Mouse (Mus musculus) brain, adult 2 months (tissue): ENCODE results near the gene Crybg1.
A peak's percentile ranks its signal among the peaks of the same experiment; 100 is the strongest.
"Not testable (repeated sequence)": the region's sequence is repeated elsewhere in the genome, so short reads cannot be mapped to it uniquely, and the experiment has no call there.

Experiments used
- DNase-seq: peaks from one replicate; pipeline ENCODE4 v3.0.0; 2011; ENCODE audit warnings: low read depth, low spot score

Crybg1 gene

GRCm38 (mm10) chr10:44006815-44007214 is 141.8 kb downstream of the Crybg1 start:
- no peak for DNase-seq

- no peak for DNase-seq
Measured at GRCm38 (mm10) chr10:44005677-44006641, 142.7 kb downstream of the Crybg1 start.

DNA sequence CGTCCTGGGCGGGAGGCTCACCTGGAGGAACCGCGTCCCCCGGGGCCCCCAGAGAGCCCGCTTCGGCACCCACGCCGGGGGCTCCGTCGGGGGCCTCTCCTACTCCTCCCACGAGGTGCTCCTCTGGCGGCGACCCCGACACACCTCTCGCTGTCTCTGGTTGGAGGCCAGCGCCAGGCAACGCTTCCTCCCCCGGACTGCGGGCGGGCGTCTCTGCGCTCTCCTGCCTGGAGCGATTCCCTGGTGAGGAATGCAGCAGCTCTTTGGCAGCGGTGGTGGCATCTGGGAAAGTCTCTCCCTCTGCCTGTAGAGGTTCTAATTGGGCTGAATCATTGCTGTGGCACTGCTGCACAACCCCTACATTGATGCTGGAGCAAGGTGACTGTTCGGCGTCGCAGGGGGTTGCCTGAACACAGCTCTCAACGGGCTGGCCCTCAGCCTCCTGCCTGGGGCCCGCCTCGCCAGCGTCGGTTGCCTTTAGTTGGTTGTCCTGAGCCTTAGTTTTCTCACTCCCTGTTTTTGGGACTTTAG is 144.4 kb downstream of the Crybg1 start:
- peak; percentile 40 for DNase-seq

DNA sequence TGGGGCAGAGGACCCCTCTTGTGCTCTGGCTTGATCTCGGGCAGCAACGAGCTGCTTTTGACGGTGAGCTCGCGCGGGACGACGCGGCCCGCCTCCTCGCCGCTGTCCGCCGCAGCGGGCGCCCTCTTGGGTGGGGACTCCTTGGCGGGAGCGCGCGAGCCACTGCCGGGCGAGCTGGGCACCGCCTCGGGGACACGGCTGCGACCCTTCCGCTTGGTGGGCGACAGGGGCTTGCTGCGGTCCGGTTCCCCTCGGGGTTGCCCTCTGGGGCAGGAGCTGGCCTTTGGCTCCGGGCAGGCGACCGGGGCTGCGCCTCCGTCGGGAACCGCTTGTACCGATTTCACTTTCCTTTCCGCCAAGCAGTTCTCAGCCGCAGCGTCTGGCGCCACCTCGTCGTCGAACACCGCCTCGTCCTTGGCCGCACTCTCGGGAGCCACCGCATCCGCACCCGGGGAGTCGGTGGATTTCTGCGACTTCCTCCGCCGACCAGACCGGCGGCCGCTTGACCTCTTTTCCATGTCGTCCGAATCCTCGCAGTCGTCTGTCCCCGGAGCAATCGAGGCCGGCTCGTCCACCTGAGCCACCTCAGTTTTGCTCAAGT is 145.0 kb downstream of the Crybg1 start:
- DNase-seq: no peak

DNA sequence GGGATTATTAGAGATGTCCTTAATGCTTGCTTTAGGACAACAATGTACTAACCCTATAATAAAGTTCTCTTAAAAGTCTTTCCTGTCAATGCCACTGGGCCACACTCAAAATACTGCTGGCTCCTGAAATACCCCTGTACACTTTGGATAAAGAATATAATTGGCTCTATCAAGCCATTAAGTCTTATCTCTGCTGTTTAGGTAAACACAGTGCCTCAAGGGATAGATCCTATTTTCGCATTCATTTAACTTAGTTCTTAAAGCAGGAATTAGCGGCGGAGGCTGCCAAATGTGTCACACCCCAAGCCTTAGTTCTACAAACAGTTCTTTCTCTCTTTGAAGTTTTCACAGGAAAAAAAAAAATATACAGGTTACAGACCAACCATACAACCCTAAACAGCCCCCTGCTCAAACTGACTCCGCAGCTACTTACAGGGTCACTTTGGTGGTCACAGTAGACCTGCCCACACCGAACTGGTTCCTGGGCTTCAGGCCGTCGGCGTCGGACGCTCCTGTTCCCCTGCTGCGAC is 145.6 kb downstream of the Crybg1 start:
- no peak for DNase-seq

DNA sequence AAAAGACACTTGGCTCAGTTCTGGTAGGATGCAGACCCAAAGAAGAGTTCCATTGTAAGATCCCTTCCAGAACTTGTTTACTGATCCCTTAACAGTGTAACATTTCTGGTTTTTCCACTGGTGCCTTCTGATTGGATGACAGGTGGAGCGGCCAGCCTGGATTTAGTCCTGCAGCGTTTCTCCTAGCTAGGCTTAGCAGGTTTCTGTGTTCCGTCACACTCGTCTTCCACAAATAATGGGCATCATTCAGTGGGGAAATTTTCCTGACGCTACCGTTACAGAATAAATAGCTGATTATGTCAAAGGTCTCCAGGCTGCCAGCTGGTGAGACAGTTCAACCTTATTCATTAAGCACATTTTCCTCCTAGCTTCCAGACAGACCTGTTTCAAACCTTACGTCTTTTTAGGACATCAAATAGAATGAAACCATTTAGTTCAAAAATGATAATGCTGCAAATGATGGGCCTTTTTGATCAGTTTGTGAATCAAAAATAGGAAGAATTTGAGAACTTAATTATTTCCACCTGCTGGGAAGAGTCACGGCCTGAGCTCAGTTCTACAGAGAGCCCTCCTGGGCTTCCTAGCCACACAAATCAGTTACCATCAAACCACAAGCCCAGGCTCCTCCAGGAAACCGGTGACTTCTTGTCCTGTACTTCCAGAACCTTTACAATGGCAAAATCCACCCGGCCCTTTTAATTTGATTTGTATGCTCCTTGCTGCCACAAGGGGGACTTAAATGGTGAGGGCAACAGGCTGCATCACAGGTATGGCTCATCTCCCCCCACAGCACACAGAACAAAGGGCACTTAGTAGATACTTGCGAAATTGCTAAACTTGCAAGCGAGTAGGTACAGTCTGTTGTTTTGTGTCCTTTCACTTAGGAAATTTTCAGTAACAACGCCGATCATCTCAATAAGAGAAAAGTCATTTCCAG is 146.4 kb downstream of the Crybg1 start:
- DNase-seq: peak; percentile 39

- DNase-seq: no peak
Measured at GRCm38 (mm10) chr10:44000156-44000865, 148.3 kb downstream of the Crybg1 start.

GRCm38 (mm10) chr10:43998503-43999082 is 150.1 kb downstream of the Crybg1 start:
- DNase-seq: peak; percentile 65

DNA sequence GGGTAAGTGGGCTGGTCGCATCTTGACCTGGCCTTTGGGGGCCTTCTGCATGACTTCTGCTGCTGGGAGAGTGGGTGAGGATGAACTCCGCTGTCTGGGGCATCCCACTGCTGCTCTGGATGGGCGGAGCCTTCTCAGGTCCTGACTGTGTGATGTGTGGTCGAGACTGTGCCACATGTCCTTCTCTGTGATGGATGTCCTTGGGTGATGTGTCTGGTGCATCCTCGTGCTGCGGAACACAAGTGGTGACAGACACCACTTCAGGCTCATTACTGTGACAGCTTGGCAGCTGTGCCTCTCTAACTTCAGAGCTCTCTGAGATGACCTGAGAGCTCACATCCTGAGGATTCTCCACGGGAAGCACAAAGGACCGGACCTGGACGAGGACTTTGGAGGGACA is 150.6 kb downstream of the Crybg1 start:
- DNase-seq: no peak

DNA sequence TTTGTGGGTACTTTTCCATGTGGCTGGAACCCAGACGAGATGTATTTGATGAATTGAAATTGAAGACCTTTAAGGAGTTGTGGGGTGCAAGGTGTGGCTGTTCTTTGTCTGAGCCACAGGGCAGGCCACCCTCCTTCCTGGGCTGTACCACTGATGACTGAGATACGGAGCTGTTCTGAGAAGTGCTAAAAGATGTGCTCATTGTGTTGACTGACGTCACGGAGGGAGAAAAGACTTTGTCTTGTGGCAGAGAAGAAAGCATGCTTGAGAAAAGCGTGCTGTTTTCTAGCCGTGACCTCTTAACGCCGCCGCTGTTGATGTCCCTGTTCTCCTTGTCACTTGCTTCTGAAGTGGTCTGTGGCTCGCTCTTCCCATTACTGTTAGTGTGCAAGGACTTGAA is 151.4 kb downstream of the Crybg1 start:
- DNase-seq: no peak

DNA sequence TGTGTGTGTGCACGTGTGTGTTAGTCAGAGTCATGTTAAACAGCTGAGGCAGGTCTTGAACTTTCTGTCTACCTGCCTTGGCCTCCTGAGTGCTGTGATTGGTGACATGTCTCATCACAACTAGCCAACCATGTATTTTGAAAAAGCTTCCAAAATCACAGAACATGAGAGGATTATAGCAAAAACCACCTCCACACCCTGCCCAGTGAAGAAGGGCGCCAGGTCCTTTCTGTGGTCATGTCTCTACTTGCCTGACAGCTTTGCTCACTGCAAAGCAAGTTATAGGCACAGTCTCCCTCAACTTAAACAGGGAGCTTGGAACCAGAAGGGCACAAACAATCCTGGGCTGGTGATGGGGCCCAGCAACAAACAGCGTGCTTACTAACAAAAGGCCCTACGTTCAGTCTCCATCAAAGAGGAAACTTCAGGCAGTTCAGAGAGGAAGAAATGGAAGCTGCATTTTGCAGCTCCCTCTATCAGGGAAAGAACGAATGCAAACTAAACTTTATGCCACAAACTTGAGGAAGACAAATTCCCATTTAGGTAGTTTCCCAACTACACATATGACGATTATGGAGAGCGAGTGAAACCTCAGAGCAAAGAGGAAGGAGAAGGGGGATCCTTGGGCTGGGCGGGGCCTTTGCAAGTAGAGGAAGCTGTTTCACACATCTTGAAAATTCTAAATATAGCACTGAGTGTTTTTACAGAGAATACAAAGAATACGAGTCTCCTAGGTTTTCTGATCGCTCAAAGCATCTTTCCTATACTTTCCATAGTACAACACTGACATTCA is 152.6 kb downstream of the Crybg1 start:
- no peak for DNase-seq

GRCm38 (mm10) chr10:43993198-43993597 is 155.5 kb downstream of the Crybg1 start:
- peak; percentile 7 for DNase-seq

GRCm38 (mm10) chr10:43992506-43992905 is 156.1 kb downstream of the Crybg1 start:
- no peak for DNase-seq

DNA sequence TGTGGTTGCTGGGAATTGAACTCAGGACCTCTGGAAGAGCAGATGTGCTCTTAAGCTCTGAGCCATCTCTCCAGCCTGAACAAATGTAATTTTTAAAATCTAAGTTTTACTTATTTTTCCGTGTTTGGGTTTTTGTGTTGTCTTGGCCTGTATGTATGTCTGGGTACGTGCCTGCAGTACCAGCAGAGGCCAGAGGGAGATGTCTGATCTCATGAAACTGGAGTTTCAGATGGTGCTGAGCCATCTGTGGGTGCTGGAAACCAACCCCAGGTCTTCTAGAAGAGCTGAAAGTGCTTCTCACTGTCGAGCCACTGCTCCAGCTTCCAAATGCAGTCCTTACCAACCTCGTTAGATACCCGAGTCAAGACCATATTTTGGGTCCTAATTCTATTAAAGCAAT is 157.4 kb downstream of the Crybg1 start:
- no peak for DNase-seq

- DNase-seq: no peak
Measured at GRCm38 (mm10) chr10:43983866-43984265, 164.8 kb downstream of the Crybg1 start.

DNA sequence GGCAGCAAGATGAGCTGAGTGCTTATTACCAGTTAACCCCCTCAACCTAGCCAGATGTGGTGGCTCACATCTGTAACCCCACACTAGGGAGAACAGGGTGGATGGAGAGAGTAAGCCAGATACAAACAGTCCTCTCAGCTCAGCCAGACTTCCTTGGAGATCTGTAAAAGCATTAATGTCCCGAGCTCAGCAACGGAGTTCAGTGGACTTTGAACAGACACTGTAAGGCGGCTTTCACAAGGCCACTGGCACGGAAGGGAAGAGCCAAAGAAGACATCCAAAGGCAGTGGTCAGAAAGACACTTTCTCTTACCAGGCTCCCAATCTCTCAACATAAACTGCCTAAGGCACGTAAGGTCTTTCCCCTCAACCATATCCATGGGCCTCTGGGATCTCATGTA is 165.4 kb downstream of the Crybg1 start:
- DNase-seq: no peak

GRCm38 (mm10) chr10:43982470-43982869 is 166.2 kb downstream of the Crybg1 start:
- DNase-seq: no peak

DNA sequence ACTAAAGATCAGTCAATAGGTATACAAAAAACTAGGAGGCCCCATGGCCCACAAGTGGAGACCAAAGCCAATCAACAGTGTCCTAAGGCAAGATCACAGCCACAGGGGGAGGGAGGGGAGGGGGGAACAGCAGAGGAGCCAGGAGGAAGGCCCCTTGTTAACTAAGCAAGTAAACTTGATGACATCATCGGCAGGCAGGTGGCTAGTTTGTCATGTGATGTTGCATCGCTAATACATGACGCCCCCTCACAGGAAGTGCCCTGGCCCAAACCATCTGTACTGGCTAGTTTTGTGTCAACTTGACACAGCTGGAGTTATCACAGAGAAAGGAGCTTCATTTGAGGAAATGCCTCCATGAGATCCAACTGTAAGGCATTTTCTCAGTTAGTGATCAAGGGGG is 167.9 kb downstream of the Crybg1 start:
- not testable (repeated sequence) for DNase-seq

- DNase-seq: no peak
Measured at GRCm38 (mm10) chr10:43980080-43980479, 168.6 kb downstream of the Crybg1 start.

DNA sequence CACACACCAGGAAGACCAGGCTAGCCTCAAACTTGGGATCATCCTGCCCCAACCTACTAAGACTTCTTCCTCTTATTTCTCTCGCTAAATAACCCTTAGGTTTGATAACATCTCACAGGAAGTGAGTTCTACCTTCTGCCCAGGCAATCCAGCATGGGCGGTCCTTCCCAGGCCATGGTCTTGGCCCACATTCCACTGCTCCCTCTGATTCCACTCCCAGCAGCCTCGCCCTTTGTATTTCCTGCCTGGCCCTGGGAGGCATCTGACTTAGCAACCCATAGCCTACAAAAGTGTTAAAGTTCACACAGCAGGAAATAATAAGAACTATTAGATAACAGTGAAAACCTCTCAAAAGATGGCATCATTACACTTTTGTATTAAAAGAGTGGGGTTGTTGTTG is 171.3 kb downstream of the Crybg1 start:
- DNase-seq: no peak
